ENCODE assay signal across 15 mouse cellular contexts in the genomic region with DNA sequence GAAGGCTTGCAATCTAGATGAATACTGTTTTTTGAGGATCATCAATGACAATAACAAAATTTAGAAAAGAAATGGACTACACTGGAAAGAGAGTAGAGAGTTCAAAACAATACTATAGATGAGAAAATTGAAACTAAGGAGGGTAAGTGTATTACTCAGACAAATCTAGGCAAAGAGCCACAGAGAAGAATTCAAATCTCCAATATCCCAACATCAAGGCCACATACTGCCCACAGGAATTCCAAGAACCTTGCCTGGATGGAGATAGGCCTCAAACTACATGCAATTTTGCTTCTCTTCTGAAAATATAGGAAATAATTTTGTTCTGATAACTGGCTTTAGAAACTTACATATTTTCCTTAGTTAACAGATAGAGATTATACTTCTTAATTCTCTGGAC. TPM values are rescaled to one million over a fixed set of nuclear protein-coding genes. Genes with fewer than 3 reads are reported as not detected.
"Had no signal": no experiment of that assay in that cellular context is flagged by ENCODE, and none has a peak within 500 bp of the region (broad histone marks: within the 10 kb centered on the region; RNA-seq: fewer than 3 reads in every experiment).

No protein-coding gene starts in this region.

- H3K4me3 ChIP-seq: midbrain, embryonic 10.5 days; midbrain, embryonic 13.5 days; midbrain, embryonic 15.5 days; neural tube, embryonic 12.5 days had no signal

- H3K4me2 ChIP-seq: lung, embryonic 14.5 days; midbrain, embryonic 13.5 days; midbrain, embryonic 15.5 days; neural tube, embryonic 12.5 days had no signal

- DNase-seq: lung, adult 18-20 months; lung, embryonic 14.5 days; lung, postnatal 10 days; lung, postnatal 4 days; right cerebral cortex, postnatal 14 days; thymus, adult 18-20 months; thymus, postnatal 14 days; thymus, postnatal 36 days had no signal

- H3K27me3 ChIP-seq: midbrain, embryonic 13.5 days; midbrain, embryonic 15.5 days; neural tube, embryonic 12.5 days had no signal

- ATAC-seq: midbrain, embryonic 13.5 days; midbrain, embryonic 15.5 days had no signal

- H3K9ac ChIP-seq: lung, embryonic 14.5 days; midbrain, embryonic 13.5 days; midbrain, embryonic 15.5 days; neural tube, embryonic 12.5 days had no signal

- H3K27ac ChIP-seq: midbrain, embryonic 10.5 days; midbrain, embryonic 13.5 days; midbrain, embryonic 15.5 days; neural tube, embryonic 12.5 days had no signal

- H3K36me3 ChIP-seq: midbrain, embryonic 10.5 days; midbrain, embryonic 13.5 days; midbrain, embryonic 15.5 days; neural tube, embryonic 12.5 days had no signal

- H3K9me3 ChIP-seq: midbrain, embryonic 10.5 days; midbrain, embryonic 13.5 days; midbrain, embryonic 15.5 days; neural tube, embryonic 12.5 days had no signal

- H3K4me1 ChIP-seq: midbrain, embryonic 10.5 days; midbrain, embryonic 13.5 days; midbrain, embryonic 15.5 days; neural tube, embryonic 12.5 days had no signal

RNA-seq across cellular contexts. Expression of a gene that starts 12.0 kb away (rescaled TPM):
- polyA plus RNA-seq: lung, embryonic 14.5 days; lung, embryonic 16.5 days; midbrain, embryonic 10.5 days; stomach, embryonic 14.5 days; stomach, embryonic 16.5 days had no signal
